Mouse (Mus musculus): ENCODE data around the gene Ckap5. TPM values are rescaled to one million over a fixed set of nuclear protein-coding genes. Genes with fewer than 3 reads are reported as not detected.
A peak's percentile ranks its signal among the peaks of the same experiment; 100 is the strongest.
"Not testable (repeated sequence)": the region's sequence is repeated elsewhere in the genome, so short reads cannot be mapped to it uniquely, and the experiment has no call there.

Gene Ckap5
- polyA plus RNA-seq, 1 experiment: 102 TPM

- Histone ChIP-seq H3K4me3 (ENCODE audit: insufficient read depth, low read length) (no peak overlapping the region), H3K27ac (ENCODE audit: insufficient read depth, low read length) (no peak overlapping the region), H3K4me1 (ENCODE audit: control insufficient read depth, insufficient read depth, low read length) (no peaks in the 10 kb centered on the region)
- no peak for TF ChIP-seq CTCF (IDR thresholded peaks at IDR 0.05; ENCODE audit: borderline replicate concordance, insufficient read depth, low read length)
- TF ChIP-seq POLR2A (IDR thresholded peaks at IDR 0.05; ENCODE audit: low read depth, low read length): no peak
Observed at GRCm38 (mm10) chr2:91498093-91498719, 28.4 kb upstream of the Ckap5 start.

GRCm38 (mm10) chr2:91508076-91508475 is 18.5 kb upstream of the Ckap5 start:
- Histone ChIP-seq H3K4me3 (ENCODE audit: insufficient read depth, low read length) (no peak overlapping the region), H3K27ac (ENCODE audit: insufficient read depth, low read length) (no peak overlapping the region), H3K4me1 (ENCODE audit: control insufficient read depth, insufficient read depth, low read length) (no peaks in the 10 kb centered on the region)
- TF ChIP-seq CTCF (IDR thresholded peaks at IDR 0.05; ENCODE audit: borderline replicate concordance, insufficient read depth, low read length) (no peak), POLR2A (IDR thresholded peaks at IDR 0.05; ENCODE audit: low read depth, low read length) (no peak)

- no peak overlapping the region for H3K27ac ChIP-seq (ENCODE audit: insufficient read depth, low read length)
- H3K4me3 ChIP-seq (ENCODE audit: insufficient read depth, low read length): no peak overlapping the region
- TF ChIP-seq POLR2A (IDR thresholded peaks at IDR 0.05; ENCODE audit: low read depth, low read length): no peak
- no peak for TF ChIP-seq CTCF (IDR thresholded peaks at IDR 0.05; ENCODE audit: borderline replicate concordance, insufficient read depth, low read length)
- H3K4me1 ChIP-seq (ENCODE audit: control insufficient read depth, insufficient read depth, low read length): no peaks in the 10 kb centered on the region
Observed at GRCm38 (mm10) chr2:91517186-91517585, 9.4 kb upstream of the Ckap5 start.

GRCm38 (mm10) chr2:91527147-91527486 is 555 bp downstream of the Ckap5 start:
- no peaks in the 10 kb centered on the region for H3K4me1 ChIP-seq (ENCODE audit: control insufficient read depth, insufficient read depth, low read length)
- H3K4me3 ChIP-seq (ENCODE audit: insufficient read depth, low read length): peak overlapping the region; percentile 71
- TF ChIP-seq POLR2A (IDR thresholded peaks at IDR 0.05; ENCODE audit: low read depth, low read length) (no peak), CTCF (IDR thresholded peaks at IDR 0.05; ENCODE audit: borderline replicate concordance, insufficient read depth, low read length) (no peak)
- no peak overlapping the region for H3K27ac ChIP-seq (ENCODE audit: insufficient read depth, low read length)

GRCm38 (mm10) chr2:91537588-91538205 is 11.1 kb downstream of the Ckap5 start:
- H3K27ac ChIP-seq (ENCODE audit: insufficient read depth, low read length): no peak overlapping the region
- TF ChIP-seq CTCF (IDR thresholded peaks at IDR 0.05; ENCODE audit: borderline replicate concordance, insufficient read depth, low read length) (no peak), POLR2A (IDR thresholded peaks at IDR 0.05; ENCODE audit: low read depth, low read length) (no peak)
- H3K4me3 ChIP-seq (ENCODE audit: insufficient read depth, low read length): no peak overlapping the region
- peaks cover 2% of the 10 kb centered on the region; the same call in 1 of the 2 replicates for H3K4me1 ChIP-seq (ENCODE audit: control insufficient read depth, insufficient read depth, low read length)

GRCm38 (mm10) chr2:91568125-91568524 is 41.6 kb downstream of the Ckap5 start:
- no peak overlapping the region for H3K27ac ChIP-seq (ENCODE audit: insufficient read depth, low read length)
- TF ChIP-seq CTCF (IDR thresholded peaks at IDR 0.05; ENCODE audit: borderline replicate concordance, insufficient read depth, low read length) (no peak), POLR2A (IDR thresholded peaks at IDR 0.05; ENCODE audit: low read depth, low read length) (no peak)
- no peak overlapping the region for H3K4me3 ChIP-seq (ENCODE audit: insufficient read depth, low read length)
- no peaks in the 10 kb centered on the region for H3K4me1 ChIP-seq (ENCODE audit: control insufficient read depth, insufficient read depth, low read length)

GRCm38 (mm10) chr2:91580894-91581293 is 54.3 kb downstream of the Ckap5 start:
- Histone ChIP-seq H3K27ac (ENCODE audit: insufficient read depth, low read length) (no peak overlapping the region), H3K4me3 (ENCODE audit: insufficient read depth, low read length) (no peak overlapping the region), H3K4me1 (ENCODE audit: control insufficient read depth, insufficient read depth, low read length) (no peaks in the 10 kb centered on the region)
- TF ChIP-seq CTCF (IDR thresholded peaks at IDR 0.05; ENCODE audit: borderline replicate concordance, insufficient read depth, low read length): no peak

- TF ChIP-seq POLR2A (IDR thresholded peaks at IDR 0.05; ENCODE audit: low read depth, low read length): no peak
- no peak for TF ChIP-seq CTCF (IDR thresholded peaks at IDR 0.05; ENCODE audit: borderline replicate concordance, insufficient read depth, low read length)
- H3K27ac ChIP-seq (ENCODE audit: insufficient read depth, low read length): no peak overlapping the region
- no peaks in the 10 kb centered on the region for H3K4me1 ChIP-seq (ENCODE audit: control insufficient read depth, insufficient read depth, low read length)
- no peak overlapping the region for H3K4me3 ChIP-seq (ENCODE audit: insufficient read depth, low read length)
Observed at GRCm38 (mm10) chr2:91586242-91586641, 59.7 kb downstream of the Ckap5 start.

- TF ChIP-seq POLR2A (IDR thresholded peaks at IDR 0.05; ENCODE audit: low read depth, low read length) (no peak), CTCF (IDR thresholded peaks at IDR 0.05; ENCODE audit: borderline replicate concordance, insufficient read depth, low read length) (no peak)
- H3K27ac ChIP-seq (ENCODE audit: insufficient read depth, low read length): no peak overlapping the region
- no peak overlapping the region for H3K4me3 ChIP-seq (ENCODE audit: insufficient read depth, low read length)
- H3K4me1 ChIP-seq (ENCODE audit: control insufficient read depth, insufficient read depth, low read length): no peaks in the 10 kb centered on the region; the same call in 1 of the 2 replicates
Observed at GRCm38 (mm10) chr2:91600475-91600874, 73.9 kb downstream of the Ckap5 start.

- H3K27ac ChIP-seq (ENCODE audit: insufficient read depth, low read length): no peak overlapping the region
- TF ChIP-seq CTCF (IDR thresholded peaks at IDR 0.05; ENCODE audit: borderline replicate concordance, insufficient read depth, low read length): no peak
- TF ChIP-seq POLR2A (IDR thresholded peaks at IDR 0.05; ENCODE audit: low read depth, low read length): no peak
- no peak overlapping the region for H3K4me3 ChIP-seq (ENCODE audit: insufficient read depth, low read length)
- no peaks in the 10 kb centered on the region; the same call in 1 of the 2 replicates for H3K4me1 ChIP-seq (ENCODE audit: control insufficient read depth, insufficient read depth, low read length)
Observed at GRCm38 (mm10) chr2:91602389-91602788, 75.8 kb downstream of the Ckap5 start.

- not testable (repeated sequence) for H3K4me1 ChIP-seq (ENCODE audit: control insufficient read depth, insufficient read depth, low read length); H3K27ac ChIP-seq (ENCODE audit: insufficient read depth, low read length); H3K4me3 ChIP-seq (ENCODE audit: insufficient read depth, low read length)
Observed at GRCm38 (mm10) chr2:91609370-91609769, 82.8 kb downstream of the Ckap5 start.

All from embryonic fibroblast, embryonic 13.5 days (primary cell).